Mouse (Mus musculus): ENCODE data around the gene Ino80e. TPM values are rescaled to one million over a fixed set of nuclear protein-coding genes. Genes with fewer than 3 reads are reported as not detected.

The Ino80e gene
- total RNA-seq, 2 experiments from 2014 or later = 8.7 to 12.9 TPM

GRCm38 (mm10) chr7:126850161-126850560 is 12.0 kb downstream of the Ino80e start:
- no peak overlapping the region for H3K4me3 ChIP-seq
- no peak for DNase-seq
- no peak for TF ChIP-seq CTCF (IDR thresholded peaks at IDR 0.05)
- intact Hi-C loops (cut with DNase I) = no loop called here
- H3K27ac ChIP-seq = no peak overlapping the region

GRCm38 (mm10) chr7:126848794-126849193 is 13.4 kb downstream of the Ino80e start:
- intact Hi-C loops (cut with DNase I) = no loop called here
- Histone ChIP-seq H3K27ac (no peak overlapping the region), H3K4me3 (no peak overlapping the region)
- TF ChIP-seq CTCF (IDR thresholded peaks at IDR 0.05) = no peak
- no peak for DNase-seq

- Histone ChIP-seq H3K4me3 (peak overlapping the region; percentile 74), H3K27ac (no peak overlapping the region)
- no peak for TF ChIP-seq CTCF (IDR thresholded peaks at IDR 0.05)
- DNase-seq = peak; percentile 40
- intact Hi-C loops (cut with DNase I) = no loop called here
Measured at GRCm38 (mm10) chr7:126847421-126848398, 14.5 kb downstream of the Ino80e start.

GRCm38 (mm10) chr7:126847116-126847420 is 15.1 kb downstream of the Ino80e start, which contains the start of gene Doc2a:
Gene Doc2a (plus strand): TSS chr7:126847416.
- TF ChIP-seq CTCF (IDR thresholded peaks at IDR 0.05) = no peak
- no peak for DNase-seq
- no peak within 1 kb of the TSS for H3K27ac ChIP-seq
- intact Hi-C loops (cut with DNase I) = no loop called here
- H3K4me3 ChIP-seq = peak within 1 kb of the TSS; percentile 74

- no peak for TF ChIP-seq CTCF (IDR thresholded peaks at IDR 0.05)
- intact Hi-C loops (cut with DNase I) = no loop called here
- DNase-seq = no peak
Measured at GRCm38 (mm10) chr7:126845516-126845915, 16.7 kb downstream of the Ino80e start.

GRCm38 (mm10) chr7:126843276-126843675 is 18.9 kb downstream of the Ino80e start:
- no peak for DNase-seq
- Histone ChIP-seq H3K4me3 (no peak overlapping the region), H3K27ac (no peak overlapping the region)
- no peak for TF ChIP-seq CTCF (IDR thresholded peaks at IDR 0.05)
- intact Hi-C loops (cut with DNase I) = no loop called here

More at GRCm38 (mm10) chr7:126845516-126845915, 16.7 kb downstream of the Ino80e start:
- Histone ChIP-seq H3K4me3 (no peak overlapping the region), H3K27ac (no peak overlapping the region)

- no peak for TF ChIP-seq CTCF (IDR thresholded peaks at IDR 0.05)
- intact Hi-C loops (cut with DNase I) = loop anchor here (2.0 kb wide), 1 partner anchor 272 kb away; no protein-coding TSS in a partner anchor
- no peak for DNase-seq
- Histone ChIP-seq H3K4me3 (no peak overlapping the region), H3K27ac (no peak overlapping the region)
Measured at GRCm38 (mm10) chr7:126833294-126833693, 28.9 kb downstream of the Ino80e start.

GRCm38 (mm10) chr7:126832036-126832598 is 30.1 kb downstream of the Ino80e start:
- peak; percentile 83 for DNase-seq
- peak; percentile 85 for TF ChIP-seq CTCF (IDR thresholded peaks at IDR 0.05)
- intact Hi-C loops (cut with DNase I) = loop anchor here (2.0 kb wide), 1 partner anchor 273 kb away; no protein-coding TSS in a partner anchor
- peak overlapping the region; percentile 55 for H3K4me3 ChIP-seq
- H3K27ac ChIP-seq = 0 out of 2 replicates have a peak overlapping the region, but pooled peaks have one; percentile 0

GRCm38 (mm10) chr7:126831539-126831938 is 30.6 kb downstream of the Ino80e start, which contains the start of gene 4930451I11Rik:
Gene 4930451I11Rik (minus strand): TSS chr7:126831639.
- peak within 1 kb of the TSS; percentile 55 for H3K4me3 ChIP-seq
- DNase-seq = no peak
- TF ChIP-seq CTCF (IDR thresholded peaks at IDR 0.05) = no peak
- intact Hi-C loops (cut with DNase I) = no loop called here
- 0 out of 2 replicates have a peak within 1 kb of the TSS, but pooled peaks have one; percentile 0 for H3K27ac ChIP-seq

GRCm38 (mm10) chr7:126825952-126826351 is 36.2 kb downstream of the Ino80e start:
- DNase-seq = no peak
- intact Hi-C loops (cut with DNase I) = no loop called here
- H3K4me3 ChIP-seq = peak overlapping the region; percentile 32; the same call in 1 of the 2 replicates
- no peak for TF ChIP-seq CTCF (IDR thresholded peaks at IDR 0.05)
- no peak overlapping the region for H3K27ac ChIP-seq

- intact Hi-C loops (cut with DNase I) = no loop called here
- peak; percentile 48 for DNase-seq
- H3K4me3 ChIP-seq = peak overlapping the region; percentile 32
- H3K27ac ChIP-seq = peak overlapping the region; percentile 87; the same call in 1 of the 2 replicates
- TF ChIP-seq CTCF (IDR thresholded peaks at IDR 0.05) = no peak
Measured at GRCm38 (mm10) chr7:126825403-126825802, 36.8 kb downstream of the Ino80e start.

GRCm38 (mm10) chr7:126823940-126824339 is 38.2 kb downstream of the Ino80e start:
- TF ChIP-seq CTCF (IDR thresholded peaks at IDR 0.05) = no peak
- H3K4me3 ChIP-seq = peak overlapping the region; percentile 80
- no peak for DNase-seq
- peak overlapping the region; percentile 87 for H3K27ac ChIP-seq
- intact Hi-C loops (cut with DNase I) = loop anchor here (5.0 kb wide), 3 partner anchors 38 to 203 kb away; partner anchors contain the start of genes Hirip3, Ino80e, Maz and Taok2

Measured in gastrocnemius, adult 2 months (tissue).